Mouse (Mus musculus): ENCODE results near the gene Cfap100. TPM values are rescaled to one million over a fixed set of nuclear protein-coding genes. Genes with fewer than 3 reads are reported as not detected.

Gene Cfap100
- not detected in 3 replicates for total RNA-seq (2017)

- ATAC-seq (replicated peaks; ENCODE audit: insufficient number of reproducible peaks, low FRiP score, low TSS enrichment, poor library complexity, severe bottlenecking), result no peak
Measured at GRCm38 (mm10) chr6:90428380-90428974, at the start of gene Cfap100. Gene Cfap100, minus strand, starts transcription at chr6:90428797.

DNA sequence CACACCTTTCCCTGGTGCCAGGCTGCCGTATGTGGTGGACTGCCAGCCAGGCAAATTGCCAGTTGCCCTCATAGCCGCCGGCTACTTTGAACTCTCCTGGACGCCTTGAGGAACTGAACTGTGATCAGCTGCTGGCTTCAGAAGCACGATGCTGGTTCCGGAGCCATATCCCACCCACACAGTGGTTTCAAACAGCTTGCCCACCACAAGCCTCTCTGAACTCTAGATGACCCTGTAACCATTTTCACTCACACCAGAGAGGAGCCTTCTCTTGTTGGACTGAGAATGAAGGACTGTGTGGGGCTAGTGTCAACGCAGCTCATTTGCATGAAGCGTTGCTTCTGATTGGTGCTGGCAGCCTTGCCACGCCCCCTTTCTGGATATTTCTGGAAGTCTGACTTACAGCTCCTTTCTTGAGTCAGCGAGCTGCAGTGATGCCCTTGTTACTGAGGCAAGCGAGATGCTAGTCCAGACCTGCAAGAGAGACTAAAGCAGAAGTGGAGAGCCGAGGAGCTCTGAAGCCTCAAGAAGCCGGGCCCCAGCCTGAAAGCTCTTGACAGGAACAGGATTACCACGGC lies 48.4 kb upstream of the Cfap100 start:
- ATAC-seq (replicated peaks; ENCODE audit: insufficient number of reproducible peaks, low FRiP score, low TSS enrichment, poor library complexity, severe bottlenecking), result no peak

DNA sequence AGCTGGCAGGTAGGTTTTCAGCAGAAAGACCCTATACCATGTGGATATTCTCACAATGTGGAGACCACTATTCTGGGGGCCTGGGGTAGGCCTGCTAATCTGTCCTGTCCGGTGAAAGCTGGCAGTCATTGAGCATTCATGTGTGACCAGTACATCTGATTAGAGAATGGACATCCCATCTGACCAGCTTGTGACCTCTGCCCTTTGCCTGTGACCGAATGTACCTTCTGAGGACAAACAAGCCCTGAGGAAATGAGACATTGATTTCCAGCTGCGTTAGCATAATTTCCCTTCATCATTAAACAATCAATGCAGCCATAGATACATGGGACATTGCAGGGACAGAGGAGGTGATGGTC lies 47.2 kb upstream of the Cfap100 start:
- no peak for ATAC-seq (replicated peaks; ENCODE audit: insufficient number of reproducible peaks, low FRiP score, low TSS enrichment, poor library complexity, severe bottlenecking)

DNA sequence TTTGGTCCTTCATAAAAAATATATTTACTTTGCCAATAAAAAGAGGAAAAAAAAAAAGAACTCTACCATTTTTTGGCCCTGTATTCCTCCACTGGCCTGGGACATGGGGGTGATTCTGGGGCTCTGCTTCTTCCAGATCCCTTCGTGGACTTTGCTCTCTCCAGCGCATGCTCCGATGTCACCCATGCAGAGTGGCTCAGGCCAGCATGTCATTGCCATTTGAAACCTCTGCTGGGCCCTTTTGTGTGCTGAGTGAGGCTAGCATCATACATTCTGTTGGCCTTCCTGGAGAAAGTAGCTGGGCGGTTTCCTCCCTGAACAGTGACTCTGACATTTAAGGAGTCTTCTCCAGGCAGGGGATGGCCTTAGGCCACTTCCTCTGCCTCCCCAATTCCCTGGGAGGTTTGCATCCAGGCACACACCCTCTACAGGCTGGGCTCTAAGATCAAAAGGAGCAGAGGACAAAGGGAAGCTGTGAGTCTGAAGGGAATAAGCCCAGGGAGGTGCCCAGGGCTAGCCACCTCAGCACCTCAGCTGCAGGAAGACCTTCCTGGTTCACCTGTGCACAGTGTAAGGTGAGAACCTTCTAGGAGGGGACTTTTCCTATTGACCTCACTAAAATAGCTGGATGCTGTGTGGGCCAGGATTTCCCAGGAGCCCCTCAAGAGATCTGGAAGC lies 46.7 kb upstream of the Cfap100 start:
- no peak for ATAC-seq (replicated peaks; ENCODE audit: insufficient number of reproducible peaks, low FRiP score, low TSS enrichment, poor library complexity, severe bottlenecking)

DNA sequence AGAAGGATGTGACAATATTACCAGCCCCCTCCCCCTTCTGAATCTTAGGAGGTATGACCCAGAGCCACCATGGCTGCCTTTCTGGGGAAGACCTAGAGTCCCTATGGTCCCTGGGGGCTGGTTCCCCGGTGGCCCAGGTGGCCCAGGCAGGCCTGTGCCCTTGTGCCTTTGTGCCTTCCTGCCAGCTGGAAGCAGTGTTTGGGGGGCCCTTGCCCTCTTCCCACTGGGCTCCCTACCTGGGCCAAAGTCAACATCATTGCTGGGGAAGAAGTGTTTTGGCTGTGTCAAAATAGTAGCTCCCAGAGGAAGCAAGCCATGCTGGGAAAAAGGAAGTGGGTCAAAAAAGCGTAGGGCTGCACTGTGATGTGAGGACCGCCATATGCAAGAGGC lies 45.8 kb upstream of the Cfap100 start:
- ATAC-seq (replicated peaks; ENCODE audit: insufficient number of reproducible peaks, low FRiP score, low TSS enrichment, poor library complexity, severe bottlenecking), result no peak

GRCm38 (mm10) chr6:90473630-90474360 lies 45.2 kb upstream of the Cfap100 start:
- ATAC-seq (replicated peaks; ENCODE audit: insufficient number of reproducible peaks, low FRiP score, low TSS enrichment, poor library complexity, severe bottlenecking), result no peak

DNA sequence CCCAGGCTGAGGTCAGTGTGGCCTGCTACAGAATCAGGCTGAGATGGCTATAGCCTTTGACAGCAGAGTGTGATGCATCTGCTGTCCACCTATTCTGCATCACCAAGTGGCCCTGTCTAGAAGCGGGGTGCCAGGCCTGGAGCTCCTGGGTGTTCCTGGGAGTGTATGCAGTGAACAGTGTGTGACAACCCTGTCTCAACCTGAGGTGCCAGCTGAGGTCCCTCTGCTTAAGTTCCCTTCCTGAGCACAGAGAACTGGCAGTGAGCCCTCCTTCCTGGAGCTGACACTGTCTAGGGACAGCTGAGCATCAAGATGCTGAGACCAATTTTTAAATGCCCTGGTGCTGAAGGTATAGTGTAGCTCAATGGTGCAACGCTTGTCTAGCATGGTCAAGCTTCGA lies 44.1 kb upstream of the Cfap100 start:
- ATAC-seq (replicated peaks; ENCODE audit: insufficient number of reproducible peaks, low FRiP score, low TSS enrichment, poor library complexity, severe bottlenecking), result no peak

DNA sequence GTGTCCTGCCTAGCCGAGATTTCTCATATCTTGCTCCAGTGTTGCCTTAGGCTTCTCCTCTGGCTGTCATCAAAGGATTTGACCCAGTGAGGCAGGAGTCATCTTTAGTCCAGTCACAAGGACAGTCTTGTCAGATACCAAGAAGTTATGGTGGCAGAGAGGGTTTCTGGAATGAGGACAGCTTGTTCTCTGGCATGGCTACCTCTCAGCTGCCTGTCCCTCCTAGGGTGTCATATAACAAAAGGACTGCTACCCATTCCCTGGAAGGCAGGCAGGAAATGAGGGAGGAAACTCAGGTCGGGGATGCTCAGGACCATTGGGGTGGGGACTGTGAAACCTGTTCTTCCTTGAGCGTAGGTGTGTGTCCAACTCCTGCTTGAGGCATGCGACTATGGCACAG lies 43.5 kb upstream of the Cfap100 start:
- no peak for ATAC-seq (replicated peaks; ENCODE audit: insufficient number of reproducible peaks, low FRiP score, low TSS enrichment, poor library complexity, severe bottlenecking)

DNA sequence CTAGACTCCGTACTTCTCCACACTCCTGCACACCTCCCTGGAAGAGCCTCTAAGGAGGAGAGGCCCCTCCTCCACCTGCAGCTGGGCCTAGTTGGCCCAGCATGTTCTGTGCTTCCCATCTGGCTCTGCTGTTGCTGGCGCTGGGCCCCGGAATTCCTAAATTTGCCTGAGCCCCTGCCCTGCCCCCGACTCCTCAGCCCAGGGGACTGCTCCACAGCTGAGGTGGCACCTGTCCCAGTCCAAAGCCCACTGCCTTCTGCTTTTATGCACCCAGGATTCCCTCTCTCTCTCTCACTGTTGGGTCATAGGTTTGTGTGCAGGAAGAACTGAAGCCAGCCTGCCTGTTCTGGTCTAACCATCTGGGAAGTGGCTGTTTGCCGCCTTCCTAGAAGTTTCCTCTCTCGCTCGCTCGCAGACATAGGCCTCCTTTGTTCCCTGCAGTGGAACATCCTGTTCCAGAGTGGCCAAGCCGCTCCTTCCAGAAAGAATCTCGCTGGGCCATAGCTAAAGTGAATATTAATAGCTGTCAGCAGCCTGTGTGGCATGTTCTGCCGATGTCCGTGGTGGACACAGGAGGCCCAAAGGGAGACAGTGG lies 42.4 kb upstream of the Cfap100 start:
- no peak for ATAC-seq (replicated peaks; ENCODE audit: insufficient number of reproducible peaks, low FRiP score, low TSS enrichment, poor library complexity, severe bottlenecking)

- ATAC-seq (replicated peaks; ENCODE audit: insufficient number of reproducible peaks, low FRiP score, low TSS enrichment, poor library complexity, severe bottlenecking), result no peak
Measured at GRCm38 (mm10) chr6:90470255-90470654, 41.7 kb upstream of the Cfap100 start.

- ATAC-seq (replicated peaks; ENCODE audit: insufficient number of reproducible peaks, low FRiP score, low TSS enrichment, poor library complexity, severe bottlenecking), result no peak
Measured at GRCm38 (mm10) chr6:90469041-90469440, 40.4 kb upstream of the Cfap100 start.

- no peak for ATAC-seq (replicated peaks; ENCODE audit: insufficient number of reproducible peaks, low FRiP score, low TSS enrichment, poor library complexity, severe bottlenecking)
Measured at GRCm38 (mm10) chr6:90468216-90468615, 39.6 kb upstream of the Cfap100 start.

- no peak for ATAC-seq (replicated peaks; ENCODE audit: insufficient number of reproducible peaks, low FRiP score, low TSS enrichment, poor library complexity, severe bottlenecking)
Measured at GRCm38 (mm10) chr6:90466847-90467410, 38.3 kb upstream of the Cfap100 start.

DNA sequence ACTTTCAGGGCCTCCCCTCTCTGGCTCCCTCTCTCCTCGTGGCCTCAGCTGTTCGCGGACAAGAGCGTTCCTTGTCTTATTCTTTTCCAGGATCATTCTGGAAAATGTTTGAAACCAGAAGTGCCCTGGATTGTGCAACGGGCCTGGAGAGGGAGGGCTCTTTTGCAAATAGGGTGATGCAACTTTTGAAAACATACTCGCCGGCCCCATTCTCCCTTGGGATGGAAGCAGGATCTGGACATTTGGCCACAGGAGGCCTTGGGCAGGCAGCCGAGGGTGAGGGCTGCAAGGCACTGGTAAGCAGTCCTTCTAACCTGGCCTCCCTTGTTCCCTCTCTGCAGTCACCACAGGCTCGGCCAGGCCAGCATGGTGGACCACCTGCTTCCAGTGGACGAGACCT lies 37.5 kb upstream of the Cfap100 start:
- no peak for ATAC-seq (replicated peaks; ENCODE audit: insufficient number of reproducible peaks, low FRiP score, low TSS enrichment, poor library complexity, severe bottlenecking)

- no peak for ATAC-seq (replicated peaks; ENCODE audit: insufficient number of reproducible peaks, low FRiP score, low TSS enrichment, poor library complexity, severe bottlenecking)
Measured at GRCm38 (mm10) chr6:90465028-90465640, 36.5 kb upstream of the Cfap100 start.

- ATAC-seq (replicated peaks; ENCODE audit: insufficient number of reproducible peaks, low FRiP score, low TSS enrichment, poor library complexity, severe bottlenecking), result no peak
Measured at GRCm38 (mm10) chr6:90463890-90464421, 35.4 kb upstream of the Cfap100 start.

- ATAC-seq (replicated peaks; ENCODE audit: insufficient number of reproducible peaks, low FRiP score, low TSS enrichment, poor library complexity, severe bottlenecking), result no peak
Measured at GRCm38 (mm10) chr6:90463228-90463862, 34.7 kb upstream of the Cfap100 start.

DNA sequence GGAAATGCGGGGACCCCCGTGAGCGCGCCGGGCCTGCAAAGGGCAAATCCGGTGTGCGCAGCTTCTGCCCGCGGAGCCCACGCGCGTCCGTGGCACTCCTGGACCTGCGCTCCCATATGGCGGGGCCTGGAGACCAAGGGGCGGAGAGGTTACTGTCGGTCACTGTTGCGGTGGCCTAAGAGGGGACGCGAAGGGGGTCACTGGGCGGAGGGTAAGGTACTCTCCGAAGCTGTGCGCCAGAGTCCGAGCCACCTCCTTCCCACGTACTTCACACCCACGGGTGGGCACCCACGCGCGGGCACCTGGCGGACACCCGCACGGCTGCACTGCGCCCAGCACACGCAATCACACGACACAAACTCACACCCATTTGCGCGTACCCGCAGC lies 34.2 kb upstream of the Cfap100 start:
- no peak for ATAC-seq (replicated peaks; ENCODE audit: insufficient number of reproducible peaks, low FRiP score, low TSS enrichment, poor library complexity, severe bottlenecking)
